Mouse (Mus musculus): Measurements from ENCODE around the gene Tspan14. TPM values are rescaled to one million over a fixed set of nuclear protein-coding genes. Genes with fewer than 3 reads are reported as not detected.
A peak's percentile ranks its signal among the peaks of the same experiment; 100 is the strongest.

Gene Tspan14
- total RNA-seq, 1 experiment from 2014 or later, result 31.1 TPM

DNA sequence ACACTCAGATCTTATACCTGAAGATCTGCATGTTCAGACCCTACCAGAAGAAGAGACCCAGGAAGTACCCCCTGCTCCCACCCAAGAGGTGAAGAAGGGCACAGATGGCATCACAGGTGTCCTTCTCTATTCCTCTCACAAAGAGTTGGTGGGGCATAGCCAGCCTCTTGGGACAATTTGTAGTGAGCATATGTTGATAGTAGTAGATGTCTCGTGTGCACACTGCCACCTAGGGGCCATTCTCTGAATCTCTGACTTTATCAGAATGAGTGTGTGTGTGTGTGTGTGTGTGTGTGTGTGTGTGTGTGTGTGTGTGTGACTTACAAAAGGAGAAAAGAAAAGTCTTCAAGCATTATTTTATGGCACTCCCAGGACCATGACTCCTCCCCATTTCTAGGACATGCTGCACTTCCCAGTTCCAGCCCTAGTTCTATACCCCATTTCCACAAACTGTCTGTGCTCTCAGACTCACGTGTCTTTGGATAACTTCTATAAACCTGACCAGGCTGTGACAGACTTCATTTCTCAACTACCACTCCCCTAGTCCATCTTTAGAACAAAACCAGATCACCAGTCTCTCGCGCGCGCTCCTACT lies 8.6 kb upstream of the Tspan14 start:
- DNase-seq, result peak; percentile 57

DNA sequence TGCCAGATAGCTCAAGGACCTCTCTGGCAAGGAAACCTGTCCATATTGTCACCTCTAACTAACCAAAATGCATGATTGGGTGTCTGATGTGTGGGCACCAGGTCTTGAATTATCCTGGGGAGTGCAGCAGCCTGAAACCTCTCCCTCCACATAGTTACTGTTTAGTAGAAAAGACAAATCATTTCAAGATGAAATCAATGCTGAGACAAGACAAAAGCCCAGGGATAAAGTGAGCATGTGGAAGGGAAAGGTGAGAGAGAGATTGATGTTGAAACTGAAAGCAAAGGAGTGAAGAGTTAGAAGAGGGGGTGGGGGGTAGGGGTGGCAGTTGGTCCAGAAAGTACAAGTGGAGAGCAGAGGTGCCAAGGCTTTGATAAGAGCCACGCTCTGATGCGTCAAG lies 1.4 kb upstream of the Tspan14 start:
- DNase-seq, result no peak

DNA sequence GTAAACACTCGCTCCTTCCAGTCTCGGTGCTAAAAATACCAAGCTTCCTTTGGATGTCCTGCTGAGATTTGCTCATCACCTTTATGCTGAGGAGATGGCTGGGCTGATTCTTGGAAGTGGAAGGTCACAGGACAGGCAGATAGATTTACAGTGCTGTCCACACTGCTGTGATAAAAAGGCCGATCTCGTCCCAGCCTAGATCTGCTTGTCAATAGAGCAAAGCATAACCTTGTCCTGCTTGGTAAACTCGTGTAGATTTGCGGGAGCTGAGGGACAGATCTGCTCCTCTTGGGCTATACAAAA lies 942 bp upstream of the Tspan14 start:
- no peak for DNase-seq

DNA sequence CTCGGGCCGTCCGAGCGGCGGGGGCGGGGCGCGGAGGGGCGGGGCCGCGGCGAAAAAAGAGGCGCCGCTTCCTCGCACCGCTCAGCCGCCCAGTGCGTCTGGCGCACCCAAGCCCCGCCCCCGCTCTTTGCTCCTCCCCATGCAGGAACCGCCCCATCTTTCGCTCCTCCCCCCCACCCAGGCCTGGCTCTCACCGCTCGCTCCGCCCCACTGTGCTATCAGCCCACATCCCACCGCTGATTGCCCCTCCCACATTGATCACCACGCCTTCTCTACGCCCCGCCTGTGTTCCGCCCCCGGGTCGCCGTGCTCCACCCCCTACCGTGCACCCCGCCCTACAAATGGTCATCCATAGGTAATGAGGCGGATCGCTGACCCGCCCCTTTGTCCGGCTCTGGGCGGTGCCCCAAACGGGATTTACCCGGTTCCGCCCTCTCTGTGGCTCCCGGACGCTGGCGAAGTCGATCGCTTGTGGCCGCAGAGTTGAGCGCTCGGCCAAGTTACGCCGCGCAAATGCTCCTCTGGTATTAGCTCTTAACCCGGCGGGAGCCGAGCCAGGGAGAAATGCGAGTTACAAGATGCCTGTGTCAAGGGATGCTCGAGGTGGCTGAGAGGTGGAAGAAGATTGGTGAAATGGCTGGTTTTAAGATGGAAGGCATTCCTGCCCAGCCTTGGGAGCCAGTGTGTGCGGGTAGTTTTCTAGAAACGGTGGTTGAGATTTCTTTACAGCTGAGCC lies 423 bp upstream of the Tspan14 start:
- DNase-seq, result peak; percentile 99

DNA sequence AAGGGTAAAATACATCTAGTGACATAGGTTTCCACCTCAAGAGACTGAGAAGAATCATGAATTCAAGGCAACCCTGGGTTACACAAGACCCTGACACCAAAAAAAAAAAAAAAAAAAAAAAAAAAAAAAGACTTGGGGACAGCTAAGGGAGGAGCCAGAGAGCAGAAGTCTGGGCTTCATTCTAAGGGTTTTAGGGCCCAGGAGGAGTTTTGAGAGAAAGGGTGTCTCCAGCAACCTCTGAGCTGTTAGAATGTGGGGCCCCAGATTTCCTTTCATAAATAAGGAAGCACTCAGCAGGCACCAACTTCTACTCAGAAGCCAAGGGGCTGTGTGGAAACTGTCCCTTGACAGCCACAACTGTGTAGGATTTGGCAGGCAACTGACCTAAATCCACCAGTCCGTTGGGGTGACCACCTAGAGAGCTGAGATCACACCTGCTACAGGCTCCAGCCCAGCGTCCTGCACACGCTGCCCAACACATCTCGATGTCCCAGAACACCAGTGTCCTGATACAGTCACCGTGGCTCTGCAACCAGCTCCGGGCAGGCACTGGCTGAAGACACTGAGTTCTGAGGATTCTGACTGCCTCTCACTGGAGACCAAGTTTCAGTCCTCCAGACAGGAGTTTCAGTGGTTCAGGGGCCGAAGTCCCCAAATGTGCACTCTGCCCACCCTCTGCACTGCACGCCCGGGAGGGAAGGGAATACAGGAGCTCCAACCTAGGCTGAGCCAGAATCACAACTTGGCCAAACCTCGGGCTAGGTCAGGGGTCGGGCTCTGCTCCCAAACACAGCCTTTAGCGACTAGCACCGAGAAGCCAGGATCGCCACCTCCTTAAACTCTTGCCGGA lies 875 bp downstream of the Tspan14 start:
- DNase-seq, result peak; percentile 20

DNA sequence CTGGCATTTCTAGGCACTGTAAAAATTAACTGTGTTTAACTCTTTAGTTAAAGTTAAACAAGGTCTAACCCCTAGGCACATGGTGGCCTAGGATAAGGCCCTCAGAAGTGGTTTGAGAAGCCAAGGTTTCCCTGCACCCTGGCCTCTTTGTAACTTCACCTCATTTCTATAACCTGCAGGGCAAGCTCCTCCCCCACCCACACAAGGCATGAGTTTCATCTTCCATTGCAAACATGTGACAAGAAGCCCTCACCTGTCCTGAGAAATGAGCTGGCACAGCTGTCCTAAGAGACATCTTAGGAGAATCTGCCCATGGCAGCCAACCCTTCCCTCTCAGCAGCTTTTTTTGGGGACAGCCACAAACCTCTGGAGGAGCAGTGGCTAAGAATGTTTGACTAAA lies 1.7 kb downstream of the Tspan14 start:
- no peak for DNase-seq

DNA sequence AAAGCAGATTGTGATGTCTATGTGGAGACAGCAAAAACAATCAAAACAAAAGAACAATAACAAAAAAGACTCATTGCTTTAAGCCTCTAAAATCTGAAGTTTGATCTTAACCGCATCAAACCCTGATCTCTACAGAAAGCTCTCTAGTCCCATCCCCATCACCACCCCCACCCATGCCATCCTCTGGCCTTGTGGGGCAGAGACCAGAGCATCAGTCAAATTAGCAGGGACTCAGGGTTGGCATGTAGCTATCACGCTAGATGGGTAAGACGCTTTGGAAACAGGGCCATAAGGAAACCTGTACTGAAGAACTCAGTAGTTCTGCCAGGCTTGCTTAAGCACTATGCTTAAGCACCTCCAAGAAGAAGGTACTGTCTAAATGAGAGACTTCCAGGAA lies 2.4 kb downstream of the Tspan14 start:
- no peak for DNase-seq

DNA sequence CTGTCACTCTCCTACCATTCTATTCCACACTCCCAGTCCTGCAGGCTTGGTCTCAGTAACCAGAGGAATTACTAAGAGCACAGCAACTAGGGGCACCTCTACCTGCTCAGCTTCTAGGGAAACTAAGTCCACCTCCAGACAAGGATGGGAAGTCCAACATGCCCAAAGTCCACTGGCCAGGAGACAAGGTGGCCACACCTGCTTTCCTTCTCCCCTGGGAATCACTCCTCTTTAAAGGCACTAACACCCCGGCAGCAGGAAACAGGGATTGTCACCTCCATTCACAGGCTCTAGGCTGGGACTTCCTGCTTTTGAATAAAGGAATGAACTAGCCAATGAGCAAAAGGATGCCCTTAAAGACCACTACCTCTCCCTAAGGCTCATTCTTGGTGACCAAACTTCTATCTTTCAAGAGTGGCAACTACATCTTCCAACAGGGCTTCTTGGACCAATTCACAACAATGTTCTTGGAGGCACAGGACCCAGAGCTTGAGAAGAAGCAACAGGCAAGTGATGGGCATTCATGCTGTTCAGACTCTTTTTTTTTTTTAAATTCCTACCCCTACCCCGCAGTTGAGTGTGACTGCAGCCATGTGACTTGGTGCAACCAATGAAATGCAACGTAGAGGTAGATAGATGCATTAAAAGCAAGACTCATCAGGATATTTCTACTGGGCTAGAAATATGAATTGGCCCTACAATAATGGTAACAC lies 3.0 kb downstream of the Tspan14 start:
- no peak for DNase-seq

DNA sequence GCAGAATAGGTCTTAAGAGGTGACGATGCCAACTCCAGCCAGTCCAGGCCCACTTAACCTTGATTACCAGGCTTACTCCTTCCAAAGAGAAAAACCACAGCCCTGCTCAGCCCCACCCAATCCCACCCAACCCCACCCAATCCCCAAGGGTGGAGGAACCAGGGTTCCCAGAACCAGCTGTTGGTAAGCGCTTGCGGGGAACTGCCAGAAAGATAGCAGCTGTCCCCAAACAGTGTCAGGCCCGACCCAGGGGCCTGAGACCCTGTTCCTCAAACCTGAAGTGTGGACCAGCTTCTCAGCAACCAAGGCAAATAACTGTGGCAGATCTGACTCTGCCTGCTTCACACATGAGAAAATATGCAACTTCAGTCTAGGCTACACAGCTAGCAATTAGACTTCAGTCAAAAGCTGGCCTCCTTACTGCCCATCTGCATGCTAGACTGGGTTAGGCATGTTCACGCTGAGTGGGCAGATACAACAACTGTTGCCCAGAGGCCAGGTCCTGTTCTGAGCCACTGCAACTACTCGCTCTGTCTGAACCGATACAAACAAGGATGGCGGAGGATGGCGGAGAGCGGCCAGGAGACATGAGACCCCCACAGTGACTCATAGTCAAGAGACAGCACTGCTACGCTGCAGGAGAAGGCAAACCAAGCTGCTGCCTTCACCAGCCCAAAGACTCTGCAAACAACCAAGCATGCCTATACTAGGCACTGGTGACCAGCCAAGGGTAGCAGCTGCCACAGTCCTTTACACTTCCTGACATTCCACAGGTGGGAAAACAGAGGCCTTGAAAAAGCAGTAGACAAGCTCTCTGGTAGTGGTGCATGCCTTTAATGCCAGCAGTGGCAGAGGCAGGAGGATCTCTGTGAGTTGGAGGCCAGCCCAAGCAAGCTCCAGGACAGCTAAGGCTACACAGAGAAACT lies 4.0 kb downstream of the Tspan14 start:
- DNase-seq, result no peak

DNA sequence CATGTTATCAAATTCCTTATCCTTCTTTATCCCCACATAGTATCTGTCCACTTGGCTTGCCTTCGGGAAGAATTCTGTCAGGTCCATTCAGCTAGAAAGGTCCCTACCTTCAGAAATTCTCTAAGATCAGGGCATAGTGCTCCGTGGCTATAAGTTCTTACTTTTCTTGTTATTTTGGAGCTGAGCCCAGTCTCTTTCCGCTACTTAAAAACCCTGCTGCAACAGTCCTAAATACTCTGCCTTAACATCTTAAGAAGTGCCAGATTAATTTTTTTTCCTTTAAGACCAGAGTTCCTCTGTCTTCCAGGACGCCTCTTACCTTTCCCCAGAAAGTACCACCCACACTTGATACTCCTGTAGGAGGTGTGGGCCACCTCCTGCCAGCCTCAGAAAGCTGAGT lies 6.4 kb downstream of the Tspan14 start:
- no peak for DNase-seq

DNA sequence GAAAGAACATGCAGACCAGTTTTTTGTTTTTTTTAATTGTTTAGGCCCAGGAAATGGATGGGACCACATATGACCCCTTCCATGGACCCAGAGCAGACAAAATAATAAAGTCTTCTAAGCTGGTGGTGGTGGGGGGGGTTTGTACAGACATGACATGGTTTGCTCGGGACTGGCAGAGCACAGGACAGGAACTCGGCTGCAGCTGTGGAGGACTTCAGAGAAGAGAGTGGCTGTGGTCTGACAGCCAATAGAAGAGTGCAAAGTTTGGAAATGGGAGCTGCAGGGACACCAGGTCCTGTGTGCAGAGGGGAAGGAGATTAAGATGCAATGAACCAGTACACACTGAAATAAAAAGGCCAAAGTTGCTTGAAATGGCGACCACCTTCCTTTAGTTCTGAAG lies 7.0 kb downstream of the Tspan14 start:
- no peak for DNase-seq

DNA sequence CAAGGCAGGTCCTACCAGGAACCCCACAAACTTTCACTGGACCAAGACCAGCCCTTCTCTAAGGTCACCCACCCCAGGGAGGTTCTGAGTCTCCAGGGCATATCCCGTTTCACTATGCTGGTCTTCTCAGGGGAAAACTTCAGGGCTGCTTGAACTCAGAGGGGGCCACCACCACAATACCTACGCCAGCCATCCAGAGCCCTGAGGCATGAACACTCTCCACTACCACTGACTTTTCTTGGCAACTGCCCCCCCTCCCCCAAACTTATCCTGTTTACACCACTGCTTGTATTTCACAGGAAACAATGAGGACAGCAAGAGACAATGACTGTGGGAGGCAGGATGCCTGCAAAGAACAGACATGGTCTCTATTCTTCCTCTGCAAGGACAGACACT lies 7.6 kb downstream of the Tspan14 start:
- DNase-seq, result no peak

DNA sequence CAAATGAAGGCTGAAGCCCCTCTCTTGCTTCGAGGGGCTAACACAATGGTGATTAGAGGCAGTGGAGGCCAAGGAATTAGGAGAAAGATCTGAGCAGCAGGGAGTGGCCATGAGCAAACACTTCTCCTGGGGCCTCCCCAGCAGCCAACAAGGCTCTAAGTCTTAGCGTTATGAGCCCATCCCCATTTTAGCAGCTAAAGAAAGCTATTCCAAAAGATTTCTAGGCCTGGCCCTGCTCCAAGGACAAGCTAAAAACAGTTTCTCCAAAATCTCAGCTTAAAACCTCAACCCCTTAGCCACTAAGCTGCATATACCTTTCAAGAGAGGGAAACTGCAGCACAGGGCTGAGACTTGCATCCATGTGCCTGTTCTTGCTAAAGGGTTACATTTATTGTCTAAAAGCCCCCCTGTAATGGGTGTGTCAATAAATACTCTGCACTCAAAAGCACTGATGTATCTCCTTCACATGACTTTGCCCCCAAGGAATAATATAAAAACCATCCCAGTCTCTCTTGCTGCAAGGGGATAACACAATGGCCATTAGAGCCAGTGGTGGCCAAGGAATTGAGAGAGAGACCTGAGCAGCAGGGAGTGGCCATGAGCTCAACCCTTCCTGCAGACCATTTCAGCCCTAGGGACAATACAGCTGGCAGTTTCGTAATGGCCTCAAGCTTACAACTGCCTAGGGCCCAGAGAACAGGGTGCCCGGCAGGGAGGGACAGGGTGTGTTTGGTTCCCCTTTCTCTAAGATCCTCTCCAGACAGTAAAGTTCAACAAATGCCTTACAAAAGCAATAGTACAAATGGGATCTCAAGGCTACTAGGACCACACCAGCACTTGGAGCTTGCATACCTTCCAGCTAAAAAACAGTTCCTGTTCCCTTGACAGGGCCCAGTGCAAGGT lies 8.3 kb downstream of the Tspan14 start:
- no peak for DNase-seq

DNA sequence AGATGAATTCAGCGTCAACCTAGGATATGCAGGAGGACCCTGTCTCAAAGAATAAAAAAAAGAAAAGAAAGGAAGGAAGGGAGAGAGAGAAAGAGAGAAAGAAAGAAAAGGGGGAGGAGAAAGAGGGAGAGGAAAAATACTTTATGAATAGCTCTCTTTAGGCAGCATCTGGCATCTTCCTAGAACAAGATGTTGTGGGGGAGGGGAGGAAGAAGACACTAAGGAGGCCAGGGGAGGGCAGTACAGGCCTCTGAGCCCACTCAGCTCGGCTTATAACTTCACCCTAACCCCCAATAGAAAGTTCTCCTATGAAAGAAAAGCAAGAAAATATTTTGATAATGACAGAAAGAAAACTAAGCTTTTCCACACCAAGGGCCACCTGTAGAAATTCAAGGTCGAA lies 9.0 kb downstream of the Tspan14 start:
- no peak for DNase-seq

DNA sequence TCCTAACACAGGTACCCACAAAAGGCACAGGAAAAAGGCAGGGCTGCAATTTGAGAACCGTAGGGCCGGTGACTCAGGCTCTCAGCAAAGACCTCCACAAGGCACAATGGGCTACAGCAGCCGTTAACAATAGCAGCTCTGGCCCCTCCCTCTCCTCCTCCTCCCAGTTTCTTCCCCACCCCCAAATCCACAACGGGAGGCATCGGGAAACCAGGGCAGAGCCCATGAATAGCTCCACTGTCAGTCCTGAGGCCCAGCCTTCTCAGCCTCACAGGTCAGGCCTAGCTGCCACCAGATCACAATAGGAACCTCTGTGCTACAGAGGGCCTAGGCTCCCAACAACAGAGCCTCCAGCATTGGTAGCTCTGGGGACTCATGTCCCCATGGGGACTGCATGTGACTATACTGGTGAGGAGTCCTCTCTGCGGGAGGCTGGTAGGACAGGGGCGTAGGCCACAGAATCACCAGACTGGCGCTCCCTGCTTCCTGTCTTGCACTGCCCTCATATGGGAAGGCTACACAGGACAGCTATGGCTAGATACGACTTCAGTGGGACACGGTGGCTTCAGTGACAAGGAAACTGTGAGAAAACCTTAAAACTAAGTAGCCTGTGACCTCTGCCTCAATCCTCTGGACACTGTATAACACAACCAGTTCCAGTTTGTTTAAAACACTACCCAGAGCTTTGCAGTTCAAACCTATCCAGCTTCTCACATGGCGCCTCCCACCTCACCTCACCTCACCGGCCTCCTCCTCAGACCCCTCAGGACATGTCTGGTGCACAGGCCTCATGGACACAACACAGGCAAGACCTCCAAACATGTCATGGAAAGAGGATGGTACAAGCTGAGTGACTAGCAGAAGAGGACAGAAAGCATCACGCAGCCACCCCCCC lies 10.1 kb downstream of the Tspan14 start:
- no peak for DNase-seq

DNA sequence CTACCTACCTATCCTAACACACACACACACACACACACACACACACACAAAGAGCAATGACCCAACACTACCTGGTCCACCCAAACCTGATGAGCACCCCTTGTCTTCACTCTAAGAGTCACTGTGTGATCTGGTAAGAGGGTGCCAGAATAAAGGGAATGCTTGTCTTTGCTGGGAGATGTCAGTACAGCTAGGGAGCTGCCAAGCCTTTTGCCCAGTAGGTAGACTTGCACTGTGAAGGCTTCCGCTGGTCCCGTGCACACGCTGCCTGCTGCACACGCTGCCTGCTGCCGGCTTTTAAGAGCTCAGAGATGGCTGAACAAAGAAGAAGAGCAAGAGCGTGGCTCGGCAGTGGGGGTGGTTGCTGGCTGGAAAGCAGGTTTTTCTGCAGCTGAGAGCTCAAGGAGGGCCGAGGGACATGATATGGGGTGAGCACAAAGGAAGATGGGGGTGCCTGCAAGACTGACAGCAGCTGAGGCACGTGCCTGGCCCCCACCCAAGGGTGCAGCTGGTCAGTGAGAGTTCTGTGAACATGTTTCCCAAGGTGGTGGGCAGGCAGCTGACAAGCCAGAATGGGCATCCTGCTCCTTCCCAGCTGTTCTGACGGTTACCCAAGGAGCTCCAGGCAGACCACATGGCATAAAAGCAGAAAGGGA lies 10.9 kb downstream of the Tspan14 start:
- no peak for DNase-seq

DNA sequence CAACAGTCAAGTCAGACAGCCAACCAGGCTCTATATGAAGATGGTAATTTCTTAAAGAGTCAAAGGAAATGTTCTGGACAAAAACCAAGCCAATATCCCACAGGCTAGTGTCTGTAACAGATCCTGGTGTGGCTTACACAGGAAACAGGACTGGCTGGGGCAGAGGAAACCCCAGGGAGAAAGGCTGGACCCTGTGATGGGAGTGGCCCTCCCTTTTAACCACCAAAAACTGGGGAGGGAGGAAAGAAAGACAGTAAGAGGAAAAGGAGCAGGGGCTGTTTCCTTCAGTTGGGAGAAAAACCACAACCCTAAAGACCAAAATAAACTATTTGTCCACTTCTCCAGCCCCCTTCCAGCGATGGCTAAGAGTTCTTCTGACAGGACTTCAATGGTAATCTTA lies 11.5 kb downstream of the Tspan14 start:
- DNase-seq, result no peak

DNA sequence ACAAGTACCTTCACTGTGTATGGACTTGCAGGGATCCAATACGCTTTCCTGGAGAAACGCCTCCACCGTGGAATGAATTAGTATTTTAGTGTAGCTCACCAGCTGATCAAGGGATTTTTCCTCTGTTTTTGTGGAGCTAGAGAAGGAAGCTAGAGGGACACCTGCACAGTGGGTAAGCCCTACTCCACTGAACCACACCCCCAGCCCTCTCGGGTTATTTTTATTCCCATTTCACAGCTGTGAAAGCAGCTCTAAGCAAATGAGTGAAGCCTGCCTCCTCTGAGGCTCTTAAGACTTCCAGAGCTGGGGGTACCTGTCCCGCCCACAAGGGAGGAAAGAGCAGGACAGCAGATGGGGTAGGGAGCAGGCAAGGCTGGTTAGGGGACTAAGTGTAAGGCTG lies 13.2 kb downstream of the Tspan14 start:
- DNase-seq, result no peak

DNA sequence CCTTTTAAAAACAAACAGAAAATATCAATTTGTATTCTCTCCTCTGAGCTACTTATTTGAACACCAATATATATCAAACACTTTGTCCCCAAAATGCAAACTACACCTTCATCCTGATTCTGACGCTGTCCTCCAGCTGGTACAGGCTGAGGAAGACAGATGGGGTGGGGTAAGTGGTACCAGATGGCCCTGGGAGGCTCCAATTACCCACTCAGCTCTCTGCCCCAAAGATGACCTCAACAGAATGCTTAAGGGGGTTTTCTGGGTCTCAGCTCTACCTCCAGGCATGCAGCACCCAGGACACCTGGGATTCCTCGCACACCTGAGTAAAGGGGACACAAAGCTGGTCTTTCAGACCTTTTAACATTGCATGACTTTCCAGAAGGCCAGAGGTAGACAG lies 13.9 kb downstream of the Tspan14 start:
- no peak for DNase-seq
